Mouse (Mus musculus) thymus, postnatal 36 days (tissue): ENCODE measurements around the gene Ggn.
"Not testable (repeated sequence)": the region's sequence is repeated elsewhere in the genome, so short reads cannot be mapped to it uniquely, and the experiment has no call there.

ENCODE experiments used
- DNase-seq, 2 experiments: peaks; one replicate each; pipeline ENCODE4 v3.0.0; 2022; ENCODE audit warnings: mixed read lengths in 2 of 2

Gene Ggn

GRCm38 (mm10) chr7:29212775-29213560, 43.0 kb downstream of the Ggn start:
- not testable (repeated sequence) for DNase-seq

DNA sequence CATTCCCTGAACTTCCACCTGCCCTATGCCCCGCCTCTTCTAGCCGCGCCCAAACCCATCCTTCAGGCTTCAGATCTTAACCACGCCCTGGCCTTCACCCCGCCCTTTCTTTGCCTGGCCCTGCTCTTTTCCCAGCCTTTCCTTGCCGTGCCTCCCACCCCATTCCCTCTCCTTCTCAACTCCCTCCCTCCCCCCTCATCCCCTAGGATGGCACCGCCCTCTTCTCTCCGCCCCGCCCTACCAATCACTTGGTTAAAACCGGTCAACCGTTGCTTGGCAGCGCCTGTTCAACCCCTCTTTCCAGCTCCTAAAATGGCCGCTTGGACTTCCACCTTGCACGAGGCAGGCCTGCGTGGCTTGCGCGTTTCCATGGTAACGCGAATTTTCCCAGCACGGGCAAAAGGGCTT, 43.7 kb downstream of the Ggn start, which contains the start of gene Catsperg1:
Gene Catsperg1 (minus strand): TSS at position 361 of the 408 bp plus-strand sequence.
- DNase-seq: no peak

GRCm38 (mm10) chr7:29214236-29214635, 44.2 kb downstream of the Ggn start:
- no peak for DNase-seq

- no peak for DNase-seq
These were observed 44.8 kb downstream of the Ggn start for GRCm38 (mm10) chr7:29214846-29215245.
